Mouse (Mus musculus) gastrocnemius, postnatal 4 days (tissue): Measurements from ENCODE around the gene Bricd5. TPM values are rescaled to one million over a fixed set of nuclear protein-coding genes. Genes with fewer than 3 reads are reported as not detected.
"Not testable (repeated sequence)": the region's sequence is repeated elsewhere in the genome, so short reads cannot be mapped to it uniquely, and the experiment has no call there.

Experiments
- DNase-seq, 2 experiments: peaks; one replicate each; pipeline ENCODE4 v3.0.0; 2021 to 2022; ENCODE audit warnings: low spot score in 2 of 2, mixed read lengths in 2 of 2
- long read RNA-seq, 2 experiments: library from polyadenylated mRNA; stranded (forward); transcript quantifications; one replicate each; pipeline ENCODE4 v2.0.0; 2021
- total RNA-seq, 2 experiments: library from RNA; stranded (reverse); gene quantifications; 2 replicates each; pipeline ENCODE4 v1.2.3; 2021

Bricd5 gene
- total RNA-seq = 1 to 10 TPM in 1 of 2 experiments, under 1 TPM in 1; 0.91 to 1.5 TPM
- long read RNA-seq, experiment 1 = 0 reads
- long read RNA-seq, experiment 2, partial matches to known transcripts = 1 of 1 reads
- long read RNA-seq, experiment 2, other reads (novel, unspliced or antisense) = 0 of 1 reads

GRCm38 (mm10) chr17:24473612-24474275 lies at the start of gene Bricd5:
TSS of gene Bricd5 (plus strand) at chr17:24473884.
- no peak for DNase-seq

GRCm38 (mm10) chr17:24424489-24424888 lies 49.2 kb upstream of the Bricd5 start:
- DNase-seq = no peak

GRCm38 (mm10) chr17:24425326-24425725 lies 48.4 kb upstream of the Bricd5 start:
- DNase-seq = not testable (repeated sequence)

- no peak for DNase-seq
These were observed 47.8 kb upstream of the Bricd5 start for GRCm38 (mm10) chr17:24425905-24426304.

- DNase-seq = peak; percentile 87 to 94
These were observed 47.1 kb upstream of the Bricd5 start, which contains the start of gene Eci1 for GRCm38 (mm10) chr17:24426471-24427169. TSS of gene Eci1 (plus strand) at chr17:24426641.

- no peak for DNase-seq
These were observed 46.5 kb upstream of the Bricd5 start for GRCm38 (mm10) chr17:24427170-24427557.

- no peak for DNase-seq
These were observed 44.3 kb upstream of the Bricd5 start for GRCm38 (mm10) chr17:24429201-24429983.

GRCm38 (mm10) chr17:24437016-24437415 lies 36.7 kb upstream of the Bricd5 start:
- no peak for DNase-seq

GRCm38 (mm10) chr17:24440377-24440776 lies 33.3 kb upstream of the Bricd5 start:
- DNase-seq = no peak

- DNase-seq = no peak
These were observed 32.5 kb upstream of the Bricd5 start for GRCm38 (mm10) chr17:24441148-24441547.

GRCm38 (mm10) chr17:24442107-24442506 lies 31.6 kb upstream of the Bricd5 start:
- no peak for DNase-seq

GRCm38 (mm10) chr17:24442632-24443155 lies 31.0 kb upstream of the Bricd5 start, which contains the start of gene Dnase1l2:
TSS of gene Dnase1l2 (minus strand) at chr17:24443105.
- no peak for DNase-seq

- no peak for DNase-seq
These were observed 30.3 kb upstream of the Bricd5 start for GRCm38 (mm10) chr17:24443409-24443808.

- DNase-seq = no peak
These were observed 27.1 kb upstream of the Bricd5 start for GRCm38 (mm10) chr17:24446590-24446989.

GRCm38 (mm10) chr17:24449507-24449906 lies 24.2 kb upstream of the Bricd5 start:
- DNase-seq = no peak

- no peak for DNase-seq
These were observed 22.5 kb upstream of the Bricd5 start for GRCm38 (mm10) chr17:24451220-24451619.

- no peak for DNase-seq
These were observed 20.3 kb upstream of the Bricd5 start for GRCm38 (mm10) chr17:24453372-24453771.

GRCm38 (mm10) chr17:24454218-24454755 lies 19.4 kb upstream of the Bricd5 start:
- no peak for DNase-seq

GRCm38 (mm10) chr17:24454756-24455522 lies 18.7 kb upstream of the Bricd5 start:
- DNase-seq = peak; percentile 95 to 99
